Mouse (Mus musculus) forebrain, embryonic 14.5 days (tissue): Measurements from ENCODE around the gene Zfp579. TPM values are rescaled to one million over a fixed set of nuclear protein-coding genes. Genes with fewer than 3 reads are reported as not detected.
A peak's percentile ranks its signal among the peaks of the same experiment; 100 is the strongest.

Source experiments
- ATAC-seq: fragments of 200-750 bp; cut with Nextera tagmentation; 2 replicates; pipeline ENCODE4 v1.8.0; 2017; ENCODE audit warnings: mild to moderate bottlenecking, moderate library complexity
- DNase-seq: peaks from one replicate; pipeline ENCODE4 v3.0.0-alpha.2; 2015; ENCODE audit warnings: low spot score
- H3K27ac ChIP-seq: fragments of 300-500 bp; sonication (generic); 2 replicates; pipeline ENCODE4 v1.5.1; 2014; ENCODE audit warnings: low read depth, mild to moderate bottlenecking, control low read depth, low read length, moderate library complexity
- H3K27me3 ChIP-seq: fragments of 300-500 bp; sonication (generic); replicated peaks from 2 replicates; pipeline ENCODE4 v1.6.1; 2014; ENCODE audit warnings: low read length, control low read depth, mixed read lengths; ENCODE audit not compliant: control insufficient read depth, insufficient read depth
- H3K36me3 ChIP-seq: fragments of 300-500 bp; sonication (generic); 2 replicates; pipeline ENCODE4 v1.6.1; 2014; ENCODE audit warnings: low read length, control low read depth; ENCODE audit not compliant: control insufficient read depth, insufficient read depth
- H3K4me1 ChIP-seq: fragments of 300-500 bp; sonication (generic); 2 replicates; pipeline ENCODE4 v1.6.1; 2014; ENCODE audit warnings: antibody characterized with exemption, low read length, control low read depth; ENCODE audit not compliant: control insufficient read depth, insufficient read depth
- H3K4me2 ChIP-seq: fragments of 300-500 bp; sonication (generic); 2 replicates; pipeline ENCODE4 v1.6.1; 2014; ENCODE audit warnings: mild to moderate bottlenecking, control low read depth, low read length
- H3K4me3 ChIP-seq: fragments of 300-500 bp; sonication (generic); 2 replicates; pipeline ENCODE4 v1.5.1; 2014; ENCODE audit warnings: low read depth, low read length, control low read depth
- H3K9ac ChIP-seq: fragments of 300-500 bp; sonication (generic); 2 replicates; pipeline ENCODE4 v1.6.1; 2014; ENCODE audit warnings: mild to moderate bottlenecking, low read length, control low read depth, moderate library complexity
- H3K9me3 ChIP-seq: fragments of 300-500 bp; sonication (generic); replicated peaks from 2 replicates; pipeline ENCODE4 v1.6.1; 2016; ENCODE audit warnings: low read length, control low read depth, mixed read lengths; ENCODE audit not compliant: control insufficient read depth
- WGBS: fragments of 180-500 bp; shearing (Covaris S2); extraction: QIAGEN DNeasy Blood & Tissue Kit; methylation state at CpG from one replicate; pipeline ENCODE4 v1.1.7; 2014; 5-methylcytosine and 5-hydroxymethylcytosine counted together
- polyA plus RNA-seq: library from polyadenylated mRNA; unstranded; fragments of >200 nt; fragmentation: Nextera tagmentation; extraction: Ambion mirVana; gene quantifications from 2 replicates; pipeline ENCODE4 v1.2.1, GENCODE M21; 2014

Zfp579 gene
- polyA plus RNA-seq, 1 experiment from 2014 or later: 37.9 TPM

- Histone ChIP-seq H3K4me3 (no peak within 1 kb of the TSS), H3K27ac (no peak within 1 kb of the TSS), H3K4me1 (0 out of 2 replicates have a peak, but pooled peaks cover 7% of the 10 kb centered on the region), H3K4me2 (no peak within 1 kb of the TSS), H3K9me3 (peaks cover 21% of the 10 kb centered on the region), H3K36me3 (peaks cover 64% of the 10 kb centered on the region), H3K27me3 (no peaks in the 10 kb centered on the region), H3K9ac (no peak within 1 kb of the TSS)
- 92% methylated on average over 3 of the region's 3 CpGs for WGBS
- DNase-seq (no peak), ATAC-seq (no peak)
Observed at GRCm38 (mm10) chr7:5033818-5034217, 37.9 kb upstream of the Zfp579 start, which contains the start of gene 4632433K11Rik. Gene 4632433K11Rik (plus strand): TSS chr7:5034118.

GRCm38 (mm10) chr7:5031496-5031895 lies 35.5 kb upstream of the Zfp579 start:
- Histone ChIP-seq H3K27ac (no peak overlapping the region), H3K4me3 (no peak overlapping the region), H3K4me2 (no peak overlapping the region), H3K9ac (no peak overlapping the region), H3K4me1 (no peaks in the 10 kb centered on the region), H3K27me3 (no peaks in the 10 kb centered on the region), H3K9me3 (peaks cover 21% of the 10 kb centered on the region), H3K36me3 (peaks cover 80% of the 10 kb centered on the region)
- ATAC-seq (no peak), DNase-seq (no peak)
- 80% methylated on average over 46 of the region's 46 CpGs for WGBS

GRCm38 (mm10) chr7:5030554-5031275 lies 34.8 kb upstream of the Zfp579 start:
- ATAC-seq: no peak
- 88% methylated on average over 63 of the region's 63 CpGs for WGBS

DNA sequence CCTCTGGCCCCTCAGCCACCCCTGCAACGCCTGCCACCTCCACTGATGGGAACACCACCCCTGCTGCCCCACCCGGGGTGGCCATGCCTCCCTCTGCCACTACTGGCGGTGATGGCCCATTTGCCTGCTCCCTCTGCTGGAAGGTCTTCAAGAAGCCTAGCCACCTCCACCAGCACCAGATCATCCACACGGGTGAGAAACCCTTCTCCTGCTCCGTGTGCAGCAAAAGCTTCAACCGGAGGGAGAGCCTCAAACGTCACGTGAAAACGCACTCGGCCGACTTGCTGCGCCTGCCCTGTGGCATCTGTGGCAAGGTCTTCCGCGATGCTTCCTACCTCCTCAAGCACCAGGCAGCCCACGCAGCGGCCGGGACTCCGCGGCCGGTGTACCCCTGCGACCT lies 34.0 kb upstream of the Zfp579 start:
- Histone ChIP-seq H3K36me3 (peaks cover 72% of the 10 kb centered on the region), H3K4me1 (no peaks in the 10 kb centered on the region), H3K9ac (no peak overlapping the region), H3K27me3 (no peaks in the 10 kb centered on the region), H3K27ac (no peak overlapping the region), H3K4me3 (no peak overlapping the region), H3K4me2 (no peak overlapping the region), H3K9me3 (peaks cover 21% of the 10 kb centered on the region)
- ATAC-seq: no peak
- 96% methylated on average over 21 of the region's 21 CpGs for WGBS
- no peak for DNase-seq

More at GRCm38 (mm10) chr7:5030554-5031275, 34.8 kb upstream of the Zfp579 start:
- Histone ChIP-seq H3K27me3 (no peaks in the 10 kb centered on the region), H3K4me1 (no peaks in the 10 kb centered on the region), H3K4me3 (no peak overlapping the region), H3K36me3 (peaks cover 76% of the 10 kb centered on the region), H3K9me3 (peaks cover 21% of the 10 kb centered on the region), H3K27ac (no peak overlapping the region), H3K4me2 (no peak overlapping the region), H3K9ac (no peak overlapping the region)
- DNase-seq: no peak

GRCm38 (mm10) chr7:5029543-5029942 lies 33.6 kb upstream of the Zfp579 start:
- Histone ChIP-seq H3K4me2 (no peak overlapping the region), H3K36me3 (peaks cover 71% of the 10 kb centered on the region), H3K9ac (no peak overlapping the region), H3K27ac (no peak overlapping the region), H3K9me3 (peaks cover 21% of the 10 kb centered on the region), H3K4me1 (no peaks in the 10 kb centered on the region), H3K27me3 (no peaks in the 10 kb centered on the region), H3K4me3 (no peak overlapping the region)
- WGBS: 97% methylated on average over 22 of the region's 22 CpGs
- ATAC-seq (no peak), DNase-seq (no peak)

- no peak for DNase-seq
- Histone ChIP-seq H3K36me3 (peaks cover 28% of the 10 kb centered on the region), H3K4me2 (peak overlapping the region; percentile 84), H3K27me3 (no peaks in the 10 kb centered on the region), H3K4me1 (peaks cover 10% of the 10 kb centered on the region), H3K27ac (peak overlapping the region; percentile 91; the same call in 1 of the 2 replicates), H3K9ac (peak overlapping the region; percentile 94), H3K9me3 (no peaks in the 10 kb centered on the region), H3K4me3 (peak overlapping the region; percentile 85)
- no peak for ATAC-seq
- WGBS: 47% methylated on average over 5 of the region's 5 CpGs
Observed at GRCm38 (mm10) chr7:5021197-5021596, 25.2 kb upstream of the Zfp579 start.

- H3K9ac ChIP-seq: peak overlapping the region; percentile 94
- peak overlapping the region; percentile 84 for H3K4me2 ChIP-seq
- 2% methylated on average over 9 of the region's 15 CpGs for WGBS
- ATAC-seq (no peak; the same call in 1 of the 2 replicates), DNase-seq (peak; percentile 15)
- H3K4me1 ChIP-seq: peaks cover 13% of the 10 kb centered on the region
- peak overlapping the region; percentile 85 for H3K4me3 ChIP-seq
- no peaks in the 10 kb centered on the region for H3K27me3 ChIP-seq
- H3K36me3 ChIP-seq: peaks cover 28% of the 10 kb centered on the region
- peak overlapping the region; percentile 91 for H3K27ac ChIP-seq
- H3K9me3 ChIP-seq: no peaks in the 10 kb centered on the region
Observed at GRCm38 (mm10) chr7:5020685-5021084, 24.7 kb upstream of the Zfp579 start.

DNA sequence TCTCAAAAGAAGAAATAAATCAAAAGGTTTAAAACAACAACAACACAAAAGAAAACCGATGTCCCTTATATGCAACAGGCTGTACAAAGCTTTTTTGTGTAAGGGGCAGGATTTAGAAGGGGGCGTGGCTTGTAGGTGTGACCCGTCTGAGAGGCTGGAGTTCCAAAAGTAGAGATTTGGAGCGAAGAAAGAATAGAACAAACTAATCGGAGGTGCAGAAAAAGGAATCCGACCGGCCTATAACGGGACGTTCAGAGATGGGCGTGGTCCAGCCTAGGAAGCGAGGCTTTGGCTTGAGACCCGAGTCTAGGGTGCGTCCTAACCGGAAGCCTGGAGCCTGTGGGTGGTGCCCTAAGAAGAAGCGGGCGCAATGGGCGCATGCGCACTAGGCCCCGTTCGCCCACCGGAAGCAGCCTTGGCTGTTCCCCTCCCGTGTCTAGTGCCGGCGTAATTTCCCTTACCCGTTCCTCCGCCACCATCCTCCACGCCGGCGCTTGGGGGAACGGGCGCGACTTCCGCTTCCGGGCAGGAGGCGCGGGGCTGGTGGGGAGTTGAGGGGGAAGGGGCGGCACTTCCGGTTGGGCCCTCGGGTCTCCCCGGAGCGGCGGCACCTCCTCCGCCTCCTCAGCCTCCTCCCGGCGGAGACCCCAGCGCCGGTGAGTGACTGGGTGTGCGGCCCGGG lies 24.2 kb upstream of the Zfp579 start, which contains the start of the genes Zfp865 and Ccdc106:
Zfp865 (plus strand) TSS at position 377 of the 682 bp plus-strand sequence.
Ccdc106 (plus strand) TSS at position 554 of the 682 bp plus-strand sequence.
- H3K4me2 ChIP-seq: peak within 1 kb of the TSS; percentile 84
- H3K9ac ChIP-seq: peak within 1 kb of the TSS; percentile 94
- peak within 1 kb of the TSS; percentile 85 for H3K4me3 ChIP-seq
- peak; percentile 92 for ATAC-seq
- no peaks in the 10 kb centered on the region for H3K27me3 ChIP-seq
- peak within 1 kb of the TSS; percentile 91 for H3K27ac ChIP-seq
- under 1% methylated on average over 46 of the region's 49 CpGs for WGBS
- H3K36me3 ChIP-seq: peaks cover 28% of the 10 kb centered on the region
- peak; percentile 99 for DNase-seq
- peaks cover 13% of the 10 kb centered on the region for H3K4me1 ChIP-seq
- no peaks in the 10 kb centered on the region for H3K9me3 ChIP-seq
